Mouse (Mus musculus): ENCODE measurements around the gene Cacna1e. TPM values are rescaled to one million over a fixed set of nuclear protein-coding genes. Genes with fewer than 3 reads are reported as not detected.

Cacna1e gene
- polyA plus RNA-seq, 1 experiment from 2014 or later, result 3.2 TPM

DNA sequence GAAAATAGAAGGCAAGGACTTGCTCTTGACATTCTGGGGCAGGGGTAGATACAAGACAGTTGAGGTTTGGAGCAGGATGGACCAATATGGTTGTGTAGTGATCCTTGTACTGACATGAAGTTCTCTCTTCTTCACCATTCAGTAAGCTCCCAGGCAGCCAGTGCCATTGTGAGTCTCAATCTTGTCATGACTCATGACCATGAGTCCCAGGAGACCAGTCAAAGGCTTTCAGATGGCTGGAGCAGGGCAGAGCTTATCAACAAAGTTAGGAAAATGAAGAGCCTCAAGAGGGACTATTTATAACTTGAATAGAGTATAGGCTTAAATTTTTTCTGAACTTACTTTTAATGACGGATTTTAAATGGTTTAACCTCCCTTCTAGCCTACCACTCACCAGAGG lies 451.2 kb downstream of the Cacna1e start:
- H3K9ac ChIP-seq, result no peak overlapping the region
- no peaks in the 10 kb centered on the region for H3K36me3 ChIP-seq (replicated peaks)
- no peak for ATAC-seq (ENCODE audit: low FRiP score)
- H3K4me1 ChIP-seq, result no peaks in the 10 kb centered on the region
- 69% methylated on average over 1 of the region's 1 CpGs for WGBS
- no peaks in the 10 kb centered on the region for H3K9me3 ChIP-seq
- H3K27me3 ChIP-seq, result no peaks in the 10 kb centered on the region
- no peak overlapping the region for H3K4me3 ChIP-seq (replicated peaks)
- no peak overlapping the region for H3K4me2 ChIP-seq
- no peak overlapping the region for H3K27ac ChIP-seq

DNA sequence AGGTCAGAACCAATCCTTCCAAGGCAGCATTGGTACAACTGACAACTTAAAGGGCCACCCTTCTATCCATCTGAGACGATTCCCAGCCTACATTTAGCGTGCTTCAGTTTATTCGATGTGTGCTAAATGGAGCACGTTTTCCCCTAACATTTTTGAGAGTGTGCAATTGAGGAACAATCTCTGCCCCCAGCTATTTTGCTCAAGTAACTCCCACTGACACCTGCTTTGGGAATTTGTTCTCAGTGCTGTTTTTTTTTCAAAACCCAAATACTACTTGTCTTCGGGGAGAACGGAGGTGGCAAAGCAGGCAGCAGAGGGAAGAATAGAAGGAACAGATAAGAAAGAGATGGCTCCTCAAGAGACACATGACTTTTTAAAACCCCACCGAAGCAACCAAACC lies 456.0 kb downstream of the Cacna1e start:
- 80% methylated on average over 7 of the region's 7 CpGs for WGBS

DNA sequence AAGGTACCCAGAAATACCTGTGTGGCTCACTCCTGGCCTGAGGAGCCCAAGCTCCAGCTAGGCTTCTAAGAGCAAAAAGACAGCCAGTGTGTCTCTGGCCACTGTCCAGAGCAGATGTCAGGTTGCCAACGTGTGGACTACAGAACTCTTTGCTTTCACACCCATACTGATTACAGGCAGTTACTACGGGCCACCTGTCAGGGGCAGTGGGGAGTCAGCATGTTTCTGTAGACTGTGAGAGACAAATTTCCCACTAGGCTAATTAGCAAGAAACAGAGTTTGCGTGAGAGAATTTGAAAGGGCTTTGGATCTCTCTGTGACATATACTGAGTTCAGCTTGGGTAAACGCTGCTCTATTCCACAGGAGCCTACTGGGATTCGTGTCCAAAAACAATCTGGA lies 466.0 kb downstream of the Cacna1e start:
- Histone ChIP-seq H3K36me3 (replicated peaks) (no peaks in the 10 kb centered on the region), H3K4me2 (no peak overlapping the region), H3K4me1 (no peaks in the 10 kb centered on the region), H3K27ac (no peak overlapping the region), H3K4me3 (replicated peaks) (no peak overlapping the region), H3K9me3 (no peaks in the 10 kb centered on the region), H3K27me3 (no peaks in the 10 kb centered on the region), H3K9ac (no peak overlapping the region)
- 71% methylated on average over 5 of the region's 5 CpGs for WGBS
- no peak for ATAC-seq (ENCODE audit: low FRiP score)

More for the DNA sequence above, 456.0 kb downstream of the Cacna1e start:
- no peaks in the 10 kb centered on the region for H3K9me3 ChIP-seq
- no peak for ATAC-seq (ENCODE audit: low FRiP score)
- H3K27ac ChIP-seq, result no peak overlapping the region
- no peak overlapping the region for H3K4me3 ChIP-seq (replicated peaks)
- H3K4me1 ChIP-seq, result no peaks in the 10 kb centered on the region
- H3K36me3 ChIP-seq (replicated peaks), result no peaks in the 10 kb centered on the region
- no peak overlapping the region for H3K9ac ChIP-seq
- no peaks in the 10 kb centered on the region for H3K27me3 ChIP-seq
- H3K4me2 ChIP-seq, result no peak overlapping the region

DNA sequence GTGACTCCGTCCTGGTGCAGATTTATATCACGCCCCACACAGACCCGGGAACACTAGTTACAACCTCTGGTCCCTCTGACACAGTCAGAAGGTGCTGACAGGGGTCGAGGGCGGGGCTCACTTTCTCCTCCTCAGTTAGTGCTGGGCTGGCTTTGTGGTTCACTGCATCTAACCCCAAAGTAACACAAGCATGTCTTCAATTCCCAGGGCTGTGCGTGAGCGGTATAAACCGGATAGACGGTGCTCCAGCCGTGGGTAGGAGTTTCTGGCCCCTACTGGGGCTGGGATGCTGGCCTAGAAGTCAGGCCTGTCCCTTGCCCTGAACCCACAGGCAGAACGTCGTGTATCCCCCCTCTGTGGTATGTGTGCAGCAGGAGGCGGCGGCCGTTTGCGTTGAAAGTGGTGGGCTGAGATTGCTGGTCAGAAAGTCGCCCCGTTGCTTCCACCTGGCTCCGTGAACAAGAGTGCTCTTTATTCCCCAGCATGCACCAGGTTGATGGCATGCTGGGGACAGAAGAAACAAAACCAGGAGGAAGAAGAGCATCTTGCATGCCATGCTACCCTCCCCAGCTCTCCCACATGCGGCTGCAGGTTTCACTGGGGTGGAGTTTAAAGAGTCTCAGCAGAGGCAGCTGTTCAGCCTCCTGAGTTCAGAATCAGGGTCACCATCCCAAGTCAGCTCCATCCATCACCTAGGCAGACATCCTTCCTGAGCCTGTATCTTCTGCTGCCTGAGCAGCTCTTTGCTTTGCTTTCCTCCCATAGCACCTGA lies 467.7 kb downstream of the Cacna1e start:
- Histone ChIP-seq H3K4me3 (replicated peaks) (no peak overlapping the region), H3K27ac (no peak overlapping the region), H3K9ac (no peak overlapping the region), H3K36me3 (replicated peaks) (no peaks in the 10 kb centered on the region), H3K27me3 (no peaks in the 10 kb centered on the region), H3K4me1 (no peaks in the 10 kb centered on the region), H3K9me3 (no peaks in the 10 kb centered on the region), H3K4me2 (no peak overlapping the region)
- ATAC-seq (ENCODE audit: low FRiP score), result no peak
- 74% methylated on average over 20 of the region's 20 CpGs for WGBS

DNA sequence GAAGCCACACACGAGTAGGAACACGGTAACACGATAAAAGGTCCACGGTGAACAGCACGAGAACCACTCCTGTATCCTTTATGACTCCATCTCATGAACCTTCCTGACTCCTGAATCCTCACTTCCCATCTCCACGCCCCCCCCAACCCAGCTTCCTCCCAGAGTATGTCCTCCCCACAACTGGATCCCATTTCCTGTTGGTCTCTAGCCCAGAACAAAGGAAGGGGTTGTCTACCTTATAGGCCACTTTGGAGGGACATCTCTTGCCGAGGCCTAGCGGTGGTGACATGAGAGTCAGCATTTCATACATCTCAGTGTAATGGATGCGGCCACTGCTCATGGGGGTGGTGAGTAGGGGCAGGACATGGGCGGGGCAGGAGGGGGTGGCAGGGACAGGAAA lies 468.5 kb downstream of the Cacna1e start:
- Histone ChIP-seq H3K4me2 (no peak overlapping the region), H3K4me1 (no peaks in the 10 kb centered on the region), H3K9me3 (no peaks in the 10 kb centered on the region), H3K4me3 (replicated peaks) (no peak overlapping the region), H3K36me3 (replicated peaks) (no peaks in the 10 kb centered on the region), H3K9ac (no peak overlapping the region), H3K27me3 (no peaks in the 10 kb centered on the region), H3K27ac (no peak overlapping the region)
- WGBS, result 84% methylated on average over 10 of the region's 10 CpGs
- no peak for ATAC-seq (ENCODE audit: low FRiP score)

DNA sequence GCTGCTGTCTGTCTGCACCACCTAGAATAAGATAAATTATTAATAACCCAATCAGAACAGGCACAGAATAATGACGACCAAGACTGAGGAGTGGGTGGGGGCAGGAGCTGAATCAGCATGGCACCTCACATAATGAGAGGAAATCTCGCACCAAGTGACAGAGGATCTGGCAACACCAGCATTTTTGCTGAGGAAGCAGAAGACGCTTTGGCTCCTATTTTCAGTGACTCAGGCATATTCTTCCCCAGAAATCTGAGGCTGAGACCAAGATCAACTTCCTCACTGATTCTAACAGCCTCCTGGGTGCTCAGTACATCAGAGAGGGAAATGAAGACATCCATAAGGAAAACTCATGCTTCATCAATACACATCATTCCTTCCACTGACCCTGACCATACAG lies 471.2 kb downstream of the Cacna1e start:
- Histone ChIP-seq H3K36me3 (replicated peaks) (no peaks in the 10 kb centered on the region), H3K4me2 (no peak overlapping the region), H3K4me3 (replicated peaks) (no peak overlapping the region), H3K9ac (no peak overlapping the region), H3K27ac (no peak overlapping the region), H3K27me3 (no peaks in the 10 kb centered on the region), H3K9me3 (no peaks in the 10 kb centered on the region), H3K4me1 (no peaks in the 10 kb centered on the region)
- no peak for ATAC-seq (ENCODE audit: low FRiP score)
- 78% methylated on average over 3 of the region's 3 CpGs for WGBS

DNA sequence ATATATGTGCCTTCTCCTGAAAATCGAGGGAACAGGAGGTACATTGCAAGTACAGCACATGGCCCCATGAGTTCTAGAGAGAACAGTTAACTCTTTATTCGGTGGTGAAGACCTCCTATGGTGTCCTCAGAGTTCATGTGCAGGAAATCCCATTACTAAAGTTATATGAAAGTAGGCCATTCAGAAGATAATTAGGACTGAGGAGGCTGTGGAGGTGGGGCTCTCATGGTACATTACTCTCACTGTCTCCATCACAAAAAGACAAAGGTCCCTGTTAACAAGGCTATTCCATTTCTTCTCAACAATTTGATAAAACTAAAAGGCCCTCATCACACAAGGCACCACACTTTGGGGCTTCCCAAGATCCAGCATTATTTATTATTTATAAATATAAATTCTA lies 475.2 kb downstream of the Cacna1e start:
- no peak overlapping the region for H3K9ac ChIP-seq
- H3K4me3 ChIP-seq (replicated peaks), result no peak overlapping the region
- no peak for ATAC-seq (ENCODE audit: low FRiP score)
- H3K9me3 ChIP-seq, result no peaks in the 10 kb centered on the region
- H3K27ac ChIP-seq, result no peak overlapping the region
- H3K4me2 ChIP-seq, result no peak overlapping the region
- WGBS, result 40% methylated on average over 2 of the region's 2 CpGs
- no peaks in the 10 kb centered on the region for H3K27me3 ChIP-seq
- H3K36me3 ChIP-seq (replicated peaks), result no peaks in the 10 kb centered on the region
- no peaks in the 10 kb centered on the region for H3K4me1 ChIP-seq

DNA sequence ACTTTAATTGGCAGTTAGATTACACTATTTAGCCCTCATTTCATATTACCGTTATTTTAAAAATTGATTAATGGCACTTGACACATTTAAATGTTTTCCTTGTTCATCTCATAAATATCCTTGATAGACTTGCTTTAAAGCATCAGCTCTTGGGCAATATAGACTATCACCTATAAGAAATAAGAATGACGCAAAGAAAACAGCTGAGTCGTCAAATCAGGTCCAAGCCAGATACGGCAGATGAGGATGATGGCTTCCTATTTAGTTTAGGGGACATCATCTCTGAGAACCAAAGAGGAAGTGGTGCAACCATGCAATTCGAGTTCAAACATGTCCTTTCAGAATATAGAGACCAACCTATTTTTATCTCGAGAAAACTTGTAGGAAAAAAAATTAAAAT lies 492.3 kb downstream of the Cacna1e start:
- no peaks in the 10 kb centered on the region for H3K4me1 ChIP-seq
- H3K4me2 ChIP-seq, result no peak overlapping the region
- no peaks in the 10 kb centered on the region for H3K36me3 ChIP-seq (replicated peaks)
- no peak for ATAC-seq (ENCODE audit: low FRiP score)
- no peak overlapping the region for H3K4me3 ChIP-seq (replicated peaks)
- no peaks in the 10 kb centered on the region for H3K9me3 ChIP-seq
- no peak overlapping the region for H3K9ac ChIP-seq
- WGBS, result 93% methylated on average over 6 of the region's 6 CpGs
- no peak overlapping the region for H3K27ac ChIP-seq
- no peaks in the 10 kb centered on the region for H3K27me3 ChIP-seq

Other genes starting within 250 kb of the Cacna1e start
- 15.2 and 19.2 TPM in 2 replicates for gene Ier5, start 215.1 kb upstream of the Cacna1e start, polyA plus RNA-seq (2016; fragmentation: Nextera tagmentation; extraction: Ambion mirVana)

All from forebrain, embryonic 12.5 days (tissue).